Mouse (Mus musculus): ENCODE data around the gene Fkbp14. TPM values are rescaled to one million over a fixed set of nuclear protein-coding genes. Genes with fewer than 3 reads are reported as not detected.

The Fkbp14 gene
- polyA plus RNA-seq, 1 experiment from 2014 or later = 17.9 TPM

DNA sequence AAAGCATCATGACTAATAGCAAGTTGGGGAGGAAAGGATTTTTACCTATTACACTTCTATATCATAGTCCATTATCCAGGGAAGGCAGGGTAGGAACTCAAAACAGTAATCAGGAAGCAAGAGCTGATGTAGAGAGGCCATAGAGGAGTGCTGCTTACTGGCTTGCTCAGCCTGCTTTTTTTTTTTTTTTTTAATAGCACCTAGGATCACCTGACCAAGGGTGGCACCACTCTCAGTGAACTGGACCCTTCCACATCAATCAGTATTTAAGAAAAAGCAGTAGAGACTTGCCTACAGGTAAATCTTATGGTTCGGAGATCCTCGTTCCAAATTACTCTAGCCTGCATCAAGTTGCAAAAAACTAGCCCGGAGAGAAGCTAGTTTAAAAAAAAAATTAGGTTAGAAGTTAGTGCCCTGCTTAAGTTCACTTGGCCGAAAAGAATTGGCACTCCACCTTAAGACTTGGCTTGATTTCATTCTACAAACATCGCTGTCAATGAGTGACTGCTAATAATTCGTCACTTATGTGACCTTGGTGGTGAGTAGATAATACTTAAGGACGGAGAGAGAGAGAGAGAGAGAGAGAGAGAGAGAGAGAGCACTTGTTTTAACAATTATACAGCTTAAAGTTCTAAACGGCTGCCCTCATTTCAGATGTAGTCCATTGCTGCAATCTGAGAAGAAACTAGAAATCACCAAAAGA is 3.2 kb downstream of the Fkbp14 start:
- no peak for DNase-seq (ENCODE audit: low spot score)
- H3K9ac ChIP-seq (ENCODE audit: low read depth, low read length) = no peak overlapping the region
- H3K4me1 ChIP-seq (replicated peaks; ENCODE audit: control insufficient read depth, insufficient read depth, low read length) = 0 out of 2 replicates have a peak, but pooled peaks cover 5% of the 10 kb centered on the region
- H3K4me3 ChIP-seq (ENCODE audit: low read depth, low read length) = peak overlapping the region; percentile 56; the same call in 1 of the 2 replicates
- no peak for ATAC-seq (ENCODE audit: low FRiP score)
- H3K27ac ChIP-seq (ENCODE audit: low read depth, low read length) = no peak overlapping the region
- no peaks in the 10 kb centered on the region for H3K36me3 ChIP-seq (ENCODE audit: control insufficient read depth, insufficient read depth, low read length)
- H3K27me3 ChIP-seq (ENCODE audit: control insufficient read depth, insufficient read depth, low read length) = no peaks in the 10 kb centered on the region
- WGBS = 61% methylated on average over 8 of the region's 8 CpGs
- no peaks in the 10 kb centered on the region for H3K9me3 ChIP-seq (ENCODE audit: control insufficient read depth, low read length)
- H3K4me2 ChIP-seq (replicated peaks; ENCODE audit: low read depth, low read length) = no peak overlapping the region

GRCm38 (mm10) chr6:54592938-54593535 is 4.1 kb downstream of the Fkbp14 start:
- Histone ChIP-seq H3K4me3 (ENCODE audit: low read depth, low read length) (peak overlapping the region; percentile 41), H3K27ac (ENCODE audit: low read depth, low read length) (peak overlapping the region; percentile 5; the same call in 1 of the 2 replicates), H3K9ac (ENCODE audit: low read depth, low read length) (peak overlapping the region; percentile 48), H3K4me2 (replicated peaks; ENCODE audit: low read depth, low read length) (peak overlapping the region; percentile 56), H3K36me3 (ENCODE audit: control insufficient read depth, insufficient read depth, low read length) (no peaks in the 10 kb centered on the region), H3K9me3 (ENCODE audit: control insufficient read depth, low read length) (no peaks in the 10 kb centered on the region), H3K4me1 (replicated peaks; ENCODE audit: control insufficient read depth, insufficient read depth, low read length) (0 out of 2 replicates have a peak, but pooled peaks cover 5% of the 10 kb centered on the region), H3K27me3 (ENCODE audit: control insufficient read depth, insufficient read depth, low read length) (no peaks in the 10 kb centered on the region)
- ATAC-seq (ENCODE audit: low FRiP score) = peak; percentile 78
- under 1% methylated on average over 20 of the region's 20 CpGs for WGBS
- DNase-seq (ENCODE audit: low spot score) = peak; percentile 87

DNA sequence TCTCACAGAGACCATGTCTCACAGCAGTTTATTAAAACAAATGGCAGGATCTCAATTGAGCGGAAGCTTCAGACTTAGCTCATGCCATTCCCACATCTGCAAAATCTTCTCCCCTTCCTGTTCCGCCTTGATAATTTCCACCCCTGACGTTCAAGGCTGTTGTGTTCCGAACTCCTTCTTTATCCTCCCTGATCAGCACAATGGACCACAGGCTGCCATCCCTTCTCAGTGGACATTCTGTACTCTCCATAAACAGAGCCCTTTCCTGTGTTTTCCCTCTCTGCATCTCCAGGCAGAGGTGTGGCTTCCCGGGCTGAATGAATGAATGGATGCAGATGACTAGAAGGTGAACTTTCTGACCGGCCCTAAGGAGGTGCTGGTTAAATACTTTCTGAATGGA is 5.3 kb downstream of the Fkbp14 start:
- no peak overlapping the region; the same call in 1 of the 2 replicates for H3K9ac ChIP-seq (ENCODE audit: low read depth, low read length)
- WGBS = 51% methylated on average over 6 of the region's 6 CpGs
- ATAC-seq (ENCODE audit: low FRiP score) (no peak), DNase-seq (ENCODE audit: low spot score) (no peak)
- H3K27ac ChIP-seq (ENCODE audit: low read depth, low read length) = no peak overlapping the region
- no peaks in the 10 kb centered on the region for H3K36me3 ChIP-seq (ENCODE audit: control insufficient read depth, insufficient read depth, low read length)
- no peak overlapping the region for H3K4me3 ChIP-seq (ENCODE audit: low read depth, low read length)
- H3K4me2 ChIP-seq (replicated peaks; ENCODE audit: low read depth, low read length) = peak overlapping the region; percentile 9; the same call in 1 of the 2 replicates
- no peaks in the 10 kb centered on the region for H3K9me3 ChIP-seq (ENCODE audit: control insufficient read depth, low read length)
- 0 out of 2 replicates have a peak, but pooled peaks cover 5% of the 10 kb centered on the region for H3K4me1 ChIP-seq (replicated peaks; ENCODE audit: control insufficient read depth, insufficient read depth, low read length)
- H3K27me3 ChIP-seq (ENCODE audit: control insufficient read depth, insufficient read depth, low read length) = no peaks in the 10 kb centered on the region

DNA sequence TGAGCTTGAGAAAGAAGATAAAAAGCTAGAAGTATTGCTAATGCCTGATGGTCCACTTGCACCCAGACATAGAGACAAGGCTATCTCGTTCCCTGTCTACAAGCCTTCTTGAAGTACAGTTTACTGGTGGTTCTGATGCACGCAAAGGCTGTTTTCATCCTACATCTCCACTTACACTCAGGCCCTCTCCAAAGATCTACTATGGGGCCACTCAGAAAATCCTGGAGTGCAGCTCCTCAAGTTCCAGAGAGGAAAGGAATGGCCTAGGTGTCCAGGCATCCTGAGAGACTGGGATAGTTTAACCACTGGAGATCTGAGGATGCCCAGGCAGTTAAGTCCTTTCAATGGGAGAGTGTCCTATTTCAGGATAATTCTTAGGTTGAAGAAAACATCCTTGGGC is 6.4 kb downstream of the Fkbp14 start:
- ATAC-seq (ENCODE audit: low FRiP score) = no peak

DNA sequence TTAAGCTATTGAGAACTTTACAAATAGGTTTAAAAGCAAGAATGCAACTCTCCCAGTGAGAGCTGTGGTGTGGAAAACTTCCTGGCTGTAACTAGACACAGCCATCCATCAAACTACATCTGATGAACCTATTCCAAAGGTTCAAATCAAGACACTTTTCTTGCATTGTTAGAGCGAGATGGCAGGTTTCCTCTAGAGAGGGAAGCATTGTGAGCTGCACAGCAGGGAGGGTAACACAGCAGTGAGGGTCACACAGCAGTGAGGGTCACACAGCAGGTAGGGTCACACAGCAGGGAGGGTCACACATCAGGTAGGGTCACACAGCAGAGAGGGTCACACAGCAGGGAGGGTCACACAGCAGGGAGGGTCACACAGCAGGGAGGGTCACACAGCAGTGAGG is 8.9 kb downstream of the Fkbp14 start:
- no peak for ATAC-seq (ENCODE audit: low FRiP score)
- Histone ChIP-seq H3K36me3 (ENCODE audit: control insufficient read depth, insufficient read depth, low read length) (no peaks in the 10 kb centered on the region), H3K9me3 (ENCODE audit: control insufficient read depth, low read length) (no peaks in the 10 kb centered on the region), H3K4me1 (replicated peaks; ENCODE audit: control insufficient read depth, insufficient read depth, low read length) (0 out of 2 replicates have a peak, but pooled peaks cover 2% of the 10 kb centered on the region), H3K27ac (ENCODE audit: low read depth, low read length) (no peak overlapping the region), H3K4me2 (replicated peaks; ENCODE audit: low read depth, low read length) (no peak overlapping the region), H3K4me3 (ENCODE audit: low read depth, low read length) (no peak overlapping the region), H3K9ac (ENCODE audit: low read depth, low read length) (no peak overlapping the region), H3K27me3 (ENCODE audit: control insufficient read depth, insufficient read depth, low read length) (no peaks in the 10 kb centered on the region)
- WGBS = 43% methylated on average over 1 of the region's 1 CpGs
- DNase-seq (ENCODE audit: low spot score) = no peak

More for the DNA sequence above, 6.4 kb downstream of the Fkbp14 start:
- no peak overlapping the region for H3K9ac ChIP-seq (ENCODE audit: low read depth, low read length)
- H3K4me1 ChIP-seq (replicated peaks; ENCODE audit: control insufficient read depth, insufficient read depth, low read length) = 0 out of 2 replicates have a peak, but pooled peaks cover 2% of the 10 kb centered on the region
- H3K36me3 ChIP-seq (ENCODE audit: control insufficient read depth, insufficient read depth, low read length) = no peaks in the 10 kb centered on the region
- H3K27ac ChIP-seq (ENCODE audit: low read depth, low read length) = no peak overlapping the region
- WGBS = 90% methylated on average over 2 of the region's 2 CpGs
- no peak overlapping the region for H3K4me3 ChIP-seq (ENCODE audit: low read depth, low read length)
- H3K27me3 ChIP-seq (ENCODE audit: control insufficient read depth, insufficient read depth, low read length) = no peaks in the 10 kb centered on the region
- no peak for DNase-seq (ENCODE audit: low spot score)
- H3K4me2 ChIP-seq (replicated peaks; ENCODE audit: low read depth, low read length) = no peak overlapping the region
- no peaks in the 10 kb centered on the region for H3K9me3 ChIP-seq (ENCODE audit: control insufficient read depth, low read length)

DNA sequence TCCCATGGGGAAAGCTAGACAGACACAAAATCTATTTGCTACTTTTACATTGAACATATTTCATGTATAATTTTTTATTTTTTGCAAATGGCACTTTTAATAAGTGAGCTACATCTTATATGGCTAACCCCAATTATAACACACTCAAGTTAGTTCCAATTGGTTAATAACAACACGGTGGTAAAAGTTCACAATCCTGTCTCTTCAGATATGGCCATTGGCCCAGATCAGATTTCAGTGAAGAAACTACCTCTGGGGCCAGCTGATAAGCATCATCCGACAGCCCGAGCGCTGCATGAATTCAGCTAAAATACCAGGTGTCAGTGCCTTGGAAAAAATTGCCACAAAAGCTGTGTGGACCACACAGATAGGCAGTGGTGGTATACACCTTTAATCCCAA is 9.4 kb downstream of the Fkbp14 start:
- Histone ChIP-seq H3K4me1 (replicated peaks; ENCODE audit: control insufficient read depth, insufficient read depth, low read length) (0 out of 2 replicates have a peak, but pooled peaks cover 2% of the 10 kb centered on the region), H3K36me3 (ENCODE audit: control insufficient read depth, insufficient read depth, low read length) (no peaks in the 10 kb centered on the region), H3K4me3 (ENCODE audit: low read depth, low read length) (no peak overlapping the region), H3K9ac (ENCODE audit: low read depth, low read length) (no peak overlapping the region), H3K4me2 (replicated peaks; ENCODE audit: low read depth, low read length) (no peak overlapping the region), H3K27ac (ENCODE audit: low read depth, low read length) (no peak overlapping the region), H3K9me3 (ENCODE audit: control insufficient read depth, low read length) (no peaks in the 10 kb centered on the region), H3K27me3 (ENCODE audit: control insufficient read depth, insufficient read depth, low read length) (no peaks in the 10 kb centered on the region)
- ATAC-seq (ENCODE audit: low FRiP score) (no peak), DNase-seq (ENCODE audit: low spot score) (no peak)
- 79% methylated on average over 4 of the region's 4 CpGs for WGBS

GRCm38 (mm10) chr6:54586911-54587310 is 10.2 kb downstream of the Fkbp14 start:
- Histone ChIP-seq H3K27me3 (ENCODE audit: control insufficient read depth, insufficient read depth, low read length) (no peaks in the 10 kb centered on the region), H3K27ac (ENCODE audit: low read depth, low read length) (no peak overlapping the region), H3K4me2 (replicated peaks; ENCODE audit: low read depth, low read length) (no peak overlapping the region), H3K9me3 (ENCODE audit: control insufficient read depth, low read length) (no peaks in the 10 kb centered on the region), H3K4me3 (ENCODE audit: low read depth, low read length) (no peak overlapping the region), H3K9ac (ENCODE audit: low read depth, low read length) (no peak overlapping the region), H3K4me1 (replicated peaks; ENCODE audit: control insufficient read depth, insufficient read depth, low read length) (0 out of 2 replicates have a peak, but pooled peaks cover 2% of the 10 kb centered on the region), H3K36me3 (ENCODE audit: control insufficient read depth, insufficient read depth, low read length) (no peaks in the 10 kb centered on the region)
- ATAC-seq (ENCODE audit: low FRiP score) (no peak), DNase-seq (ENCODE audit: low spot score) (no peak)
- WGBS = 86% methylated on average over 8 of the region's 8 CpGs

DNA sequence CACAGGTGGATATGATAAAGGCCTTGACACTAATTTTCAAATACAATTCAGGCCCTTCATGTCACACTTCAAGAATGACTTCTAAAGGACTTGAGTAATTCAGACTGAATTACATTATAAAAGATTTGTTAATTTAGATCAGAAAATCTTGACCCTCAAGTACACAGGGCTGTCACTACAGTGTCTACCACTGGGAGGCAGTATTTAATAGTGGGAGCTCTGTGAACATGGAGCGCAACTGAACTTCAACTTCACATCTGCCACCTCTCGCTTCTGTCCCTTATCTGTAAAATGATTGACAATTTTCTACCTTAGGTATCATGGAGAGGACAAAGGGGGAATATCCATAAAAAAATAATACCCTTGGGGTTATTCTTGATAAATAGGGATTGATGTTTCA is 10.9 kb downstream of the Fkbp14 start:
- no peaks in the 10 kb centered on the region for H3K36me3 ChIP-seq (ENCODE audit: control insufficient read depth, insufficient read depth, low read length)
- 36% methylated on average over 2 of the region's 2 CpGs for WGBS
- H3K9me3 ChIP-seq (ENCODE audit: control insufficient read depth, low read length) = no peaks in the 10 kb centered on the region
- H3K4me1 ChIP-seq (replicated peaks; ENCODE audit: control insufficient read depth, insufficient read depth, low read length) = no peaks in the 10 kb centered on the region
- DNase-seq (ENCODE audit: low spot score) (peak; percentile 77), ATAC-seq (ENCODE audit: low FRiP score) (no peak)
- H3K27ac ChIP-seq (ENCODE audit: low read depth, low read length) = no peak overlapping the region
- H3K9ac ChIP-seq (ENCODE audit: low read depth, low read length) = no peak overlapping the region
- no peak overlapping the region for H3K4me3 ChIP-seq (ENCODE audit: low read depth, low read length)
- no peak overlapping the region for H3K4me2 ChIP-seq (replicated peaks; ENCODE audit: low read depth, low read length)
- no peaks in the 10 kb centered on the region for H3K27me3 ChIP-seq (ENCODE audit: control insufficient read depth, insufficient read depth, low read length)
